Mouse (Mus musculus): ENCODE measurements at regions not wholly inside any gene's neighbourhood (a gene's known extent, or its start where the extent isn't known, plus 50 kb on each side); places are given as distances from the start of the nearest gene placed in this dataset.
"Not testable (repeated sequence)": the region's sequence is repeated elsewhere in the genome, so short reads cannot be mapped to it uniquely, and the experiment has no call there.

DNA sequence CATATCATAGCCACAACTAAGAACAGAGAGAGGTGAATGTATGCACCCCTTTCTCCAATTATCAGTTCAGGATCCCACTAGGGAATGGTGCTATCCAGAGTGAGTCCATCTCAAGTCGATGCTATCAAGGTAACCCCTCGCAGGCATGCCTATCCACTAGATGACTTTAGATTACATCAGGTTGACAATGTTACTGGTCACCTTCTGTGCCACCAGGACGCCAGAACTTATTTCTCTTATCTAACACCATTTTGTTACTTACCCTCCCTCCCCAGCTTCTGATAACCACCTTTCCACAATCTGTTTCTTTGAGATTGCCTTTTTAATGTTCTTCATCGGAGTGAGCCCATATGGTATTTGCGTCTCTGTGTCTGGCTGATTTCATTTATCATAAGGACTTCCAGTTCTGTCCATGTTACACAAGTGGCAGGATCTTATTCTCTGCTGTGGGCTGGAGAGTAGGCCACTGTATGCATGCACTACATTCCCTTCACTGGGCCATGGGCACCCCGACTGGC lies 57.9 kb upstream of the Klf13 start:
- no peak for DNase-seq

DNA sequence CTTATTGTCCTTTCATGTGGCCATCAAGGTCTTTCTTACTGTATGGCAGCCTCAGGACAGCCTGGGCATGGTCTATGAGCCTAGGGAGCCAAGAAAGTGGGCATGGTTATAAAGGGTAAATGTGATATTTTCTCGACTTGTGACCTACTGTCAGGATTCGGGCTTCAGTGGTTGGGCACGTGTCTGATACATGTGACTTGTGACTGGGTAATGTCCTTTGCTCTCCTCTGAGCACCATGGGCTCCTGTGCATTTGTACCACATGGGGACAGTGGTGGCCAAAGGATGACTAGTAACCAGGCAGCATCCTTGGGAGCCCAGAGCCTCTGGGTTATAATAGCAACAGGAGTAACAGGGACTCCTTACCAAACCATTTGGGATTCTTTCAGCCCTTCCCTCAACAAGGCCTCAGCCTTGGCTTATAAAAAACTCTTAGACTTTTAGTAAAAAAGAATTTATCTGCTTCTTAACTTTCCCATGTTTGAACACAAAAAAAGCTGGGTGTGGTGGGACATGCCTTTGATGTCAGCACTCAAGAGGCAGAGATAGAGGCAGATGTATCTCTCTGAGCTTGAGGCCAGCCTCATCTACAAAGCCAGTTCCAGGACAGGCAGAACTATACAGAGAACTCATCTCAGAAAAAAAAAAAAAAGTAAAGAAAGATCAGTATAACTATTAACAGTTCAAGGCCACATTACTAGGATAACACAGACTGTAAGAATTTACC lies 56.7 kb upstream of the Klf13 start:
- DNase-seq, result no peak

GRCm38 (mm10) chr7:63994769-63995168 lies 56.1 kb upstream of the Klf13 start:
- DNase-seq, result not testable (repeated sequence)

DNA sequence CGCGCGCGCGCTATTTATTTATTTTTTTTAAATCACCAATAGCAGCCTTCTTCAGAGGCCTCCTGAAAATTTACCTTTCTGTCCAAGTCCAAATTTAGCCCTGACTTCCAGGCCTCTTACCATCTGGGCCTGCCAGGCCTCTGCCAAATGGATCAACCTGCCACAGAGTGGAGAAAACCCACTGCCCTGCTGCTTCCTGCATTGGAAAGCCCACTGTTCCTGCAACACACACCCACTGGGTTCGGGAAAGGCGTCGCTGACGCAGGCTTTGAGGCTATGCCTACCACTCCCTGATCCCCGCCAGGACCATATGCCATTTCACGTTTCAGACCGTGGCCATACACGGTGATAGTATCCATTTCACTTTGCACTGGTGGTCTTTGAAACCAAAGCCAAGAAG lies 53.4 kb upstream of the Klf13 start:
- no peak for DNase-seq

DNA sequence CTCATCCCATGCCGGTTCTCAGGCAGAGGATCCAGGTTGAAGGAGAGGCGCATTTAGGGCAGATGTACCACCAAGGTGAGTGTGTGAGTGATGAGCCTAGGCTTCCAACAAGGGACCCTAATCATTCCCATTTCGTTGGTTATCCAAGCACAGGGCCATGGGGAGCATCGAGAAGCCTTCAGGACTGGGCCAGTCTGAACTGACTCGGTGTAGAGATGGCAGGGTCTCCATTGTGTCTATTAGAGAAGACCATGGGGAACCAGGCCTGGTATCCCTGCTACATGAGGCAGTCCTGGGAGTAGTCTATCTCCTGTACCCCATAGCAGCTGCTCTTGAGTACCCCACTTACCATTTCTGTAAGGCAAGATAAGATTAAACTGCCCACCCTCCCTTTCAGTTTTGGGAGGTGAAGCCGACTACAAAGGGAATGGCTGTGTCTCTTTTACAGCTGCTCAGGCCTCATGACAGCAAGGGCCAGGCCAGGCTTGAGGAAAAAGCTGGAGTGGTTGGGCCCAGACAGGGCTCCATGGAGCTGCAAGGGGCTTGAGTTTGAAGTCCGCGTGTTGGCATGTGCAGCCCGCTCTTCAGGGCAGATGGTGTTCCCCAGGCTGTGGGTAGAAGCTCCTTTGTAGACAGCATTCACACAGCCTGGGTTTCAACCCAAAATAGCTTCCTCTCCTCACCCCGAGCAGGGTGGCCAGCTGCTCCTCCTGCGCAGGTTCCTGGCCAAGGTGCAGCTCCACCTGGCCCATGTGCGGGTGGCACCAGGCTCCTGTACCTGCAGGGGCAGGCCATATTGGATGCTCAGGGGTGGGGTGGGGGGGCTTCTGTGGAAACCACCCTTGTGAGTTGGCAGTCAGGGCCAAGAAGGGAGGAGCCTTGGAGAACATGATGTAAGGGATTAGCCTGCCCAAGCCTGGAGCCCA lies 52.6 kb upstream of the Klf13 start:
- no peak for DNase-seq

- no peak for DNase-seq
Observed at GRCm38 (mm10) chr7:63990312-63991028, 51.8 kb upstream of the Klf13 start.

DNA sequence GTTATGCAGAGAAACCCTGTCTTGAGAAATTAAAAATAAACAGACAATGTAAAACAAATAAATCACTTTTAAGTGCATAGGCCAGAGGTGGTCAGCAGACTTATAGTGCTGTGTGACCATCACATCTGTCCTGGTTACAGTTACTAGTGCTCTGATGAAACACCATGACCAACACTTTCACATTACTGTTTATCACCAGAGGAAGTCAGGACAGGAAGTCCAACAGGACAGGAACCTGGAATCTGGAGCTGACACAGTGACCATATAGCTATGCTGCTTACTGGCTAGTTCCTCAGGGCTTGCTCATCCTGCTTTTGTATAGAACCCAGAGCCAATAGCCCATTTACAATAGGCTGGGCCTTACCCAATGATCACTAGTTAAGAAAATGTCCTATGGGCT lies 51.0 kb upstream of the Klf13 start:
- DNase-seq, result no peak
